Comparison of ENCODE assay signal across 12 mouse cellular contexts in genomic region chr10:81161602-81162317, GRCm38 (mm10). TPM values are rescaled to one million over a fixed set of nuclear protein-coding genes. Genes with fewer than 3 reads are reported as not detected.
DNase-seq lines count a peak whose midpoint lies in the region; ATAC-seq and TF ChIP-seq lines count a peak whose summit lies in the region.
"Had no signal": no experiment of that assay in that cellular context is flagged by ENCODE, and none has a peak within 500 bp of the region (broad histone marks: within the 10 kb centered on the region; RNA-seq: fewer than 3 reads in every experiment).

No protein-coding gene starts in this region.

- no peaks in the 10 kb centered on the region for H3K9me3 ChIP-seq in midbrain, embryonic 12.5 days
- H3K9me3 ChIP-seq in midbrain, embryonic 13.5 days, result no peaks in the 10 kb centered on the region
- H3K9me3 ChIP-seq: hindbrain, embryonic 15.5 days; limb, embryonic 13.5 days had no signal

- peaks cover 6% of the 10 kb centered on the region for H3K4me1 ChIP-seq in midbrain, embryonic 12.5 days
- H3K4me1 ChIP-seq in midbrain, embryonic 13.5 days (replicated peaks), result peaks cover 29% of the 10 kb centered on the region
- H3K4me1 ChIP-seq in kidney, adult 2 months (ENCODE audit: control insufficient read depth, insufficient read depth, low read length), result peaks cover 6% of the 10 kb centered on the region; the same call in 1 of the 2 replicates

- no peak for ATAC-seq in midbrain, embryonic 12.5 days (ENCODE audit: low FRiP score, low read depth)
- ATAC-seq in midbrain, embryonic 13.5 days, result no peak
- ATAC-seq in megakaryocyte progenitor cell, adult 5-6 weeks (replicated peaks; ENCODE audit: poor library complexity), result peak; percentile 35; the same call in 1 of the 2 replicates

- no peak for TF ChIP-seq CTCF in kidney, adult 2 months (conservative IDR thresholded peaks at IDR 0.05; ENCODE audit: insufficient read depth, insufficient read length, low read depth, low read length)

- DNase-seq in kidney, adult 2 months, result peak; percentile 80
- DNase-seq in urinary bladder, postnatal 10 days (ENCODE audit: low spot score), result no peak
- DNase-seq in frontal cortex, postnatal 25 days (ENCODE audit: low spot score in 2 of 2), result no peak
- DNase-seq in ovary, adult 18-20 months (ENCODE audit: low spot score), result no peak
- DNase-seq: cerebellum, postnatal 36 days; thymus, postnatal 25 days had no signal

- H3K36me3 ChIP-seq in midbrain, embryonic 12.5 days, result peaks cover 69% of the 10 kb centered on the region
- H3K36me3 ChIP-seq in midbrain, embryonic 13.5 days, result peaks cover 75% of the 10 kb centered on the region
- no peaks in the 10 kb centered on the region for H3K36me3 ChIP-seq in kidney, adult 2 months (ENCODE audit: control insufficient read depth, insufficient read depth, low read length)

- no peak overlapping the region for H3K4me3 ChIP-seq in midbrain, embryonic 12.5 days
- no peak overlapping the region for H3K4me3 ChIP-seq in midbrain, embryonic 13.5 days (replicated peaks)
- no peak overlapping the region for H3K4me3 ChIP-seq in kidney, adult 2 months (ENCODE audit: insufficient read depth, low read depth, low read length)
- H3K4me3 ChIP-seq: hindbrain, embryonic 15.5 days; limb, embryonic 13.5 days had no signal

- H3K4me2 ChIP-seq in midbrain, embryonic 12.5 days (replicated peaks), result no peak overlapping the region
- no peak overlapping the region for H3K4me2 ChIP-seq in midbrain, embryonic 13.5 days (replicated peaks)
- H3K4me2 ChIP-seq: hindbrain, embryonic 15.5 days; limb, embryonic 13.5 days had no signal

- 0 out of 2 replicates have a peak overlapping the region, but pooled peaks have one; percentile 4 for H3K27ac ChIP-seq in midbrain, embryonic 12.5 days (replicated peaks)
- H3K27ac ChIP-seq in midbrain, embryonic 13.5 days, result no peak overlapping the region
- H3K27ac ChIP-seq in kidney, adult 2 months (ENCODE audit: insufficient read depth, low read depth, low read length), result no peak overlapping the region
- H3K27ac ChIP-seq: hindbrain, embryonic 15.5 days; limb, embryonic 13.5 days had no signal

- no peaks in the 10 kb centered on the region for H3K27me3 ChIP-seq in midbrain, embryonic 12.5 days
- no peaks in the 10 kb centered on the region for H3K27me3 ChIP-seq in midbrain, embryonic 13.5 days
- no peaks in the 10 kb centered on the region for H3K27me3 ChIP-seq in kidney, adult 2 months (replicated peaks; ENCODE audit: control insufficient read depth, insufficient read depth, low read length)
- H3K27me3 ChIP-seq: hindbrain, embryonic 15.5 days; limb, embryonic 13.5 days had no signal

- H3K9ac ChIP-seq in midbrain, embryonic 12.5 days (replicated peaks), result no peak overlapping the region
- no peak overlapping the region for H3K9ac ChIP-seq in midbrain, embryonic 13.5 days (replicated peaks)
- H3K9ac ChIP-seq: hindbrain, embryonic 15.5 days had no signal

- WGBS in midbrain, embryonic 12.5 days, result 89% methylated on average over 8 of the region's 8 CpGs
- 94% methylated on average over 8 of the region's 8 CpGs for WGBS in midbrain, embryonic 13.5 days
- WGBS in kidney, adult 2 months, result 60% methylated on average over 8 of the region's 8 CpGs

- TF ChIP-seq POLR2A in kidney, adult 2 months (IDR thresholded peaks at IDR 0.05; ENCODE audit: low read depth, low read length), result no peak

RNA-seq across cellular contexts. Expression of gene Pias4, which starts 6.0 kb away (rescaled TPM):
- polyA plus RNA-seq in midbrain, embryonic 12.5 days (2016; fragmentation: Nextera tagmentation; extraction: Ambion mirVana), result 58.6 and 64.9 TPM in 2 replicates
- polyA plus RNA-seq in midbrain, embryonic 13.5 days (2015; fragmentation: Nextera tagmentation; extraction: Ambion mirVana), result 60.0 and 60.9 TPM in 2 replicates
- polyA plus RNA-seq in kidney, adult 2 months (2012; rRNA removed), result 34.6 and 36.8 TPM in 2 replicates
- 9.4 and 10.0 TPM in 2 replicates for total RNA-seq in megakaryocyte progenitor cell, adult 5-6 weeks (2015)
- total RNA-seq in megakaryocyte progenitor cell, adult 5-6 weeks (2017), result 9.4 and 9.8 TPM in 2 replicates

RNA-seq across cellular contexts. Expression of gene Eef2, which starts 14.7 kb away (rescaled TPM):
- 531 and 534 TPM in 2 replicates for polyA plus RNA-seq in midbrain, embryonic 12.5 days (2016; fragmentation: Nextera tagmentation; extraction: Ambion mirVana)
- 565 and 579 TPM in 2 replicates for polyA plus RNA-seq in midbrain, embryonic 13.5 days (2015; fragmentation: Nextera tagmentation; extraction: Ambion mirVana)
- 1,330 and 1,454 TPM in 2 replicates for polyA plus RNA-seq in kidney, adult 2 months (2012; rRNA removed)
- total RNA-seq in megakaryocyte progenitor cell, adult 5-6 weeks (2015), result 526 and 599 TPM in 2 replicates
- 1,508 and 1,553 TPM in 2 replicates for total RNA-seq in megakaryocyte progenitor cell, adult 5-6 weeks (2017)

RNA-seq across cellular contexts. Expression of gene Dapk3, which starts 21.0 kb away (rescaled TPM):
- 77.3 and 79.6 TPM in 2 replicates for polyA plus RNA-seq in midbrain, embryonic 12.5 days (2016; fragmentation: Nextera tagmentation; extraction: Ambion mirVana)
- 48.4 and 67.3 TPM in 2 replicates for polyA plus RNA-seq in midbrain, embryonic 13.5 days (2015; fragmentation: Nextera tagmentation; extraction: Ambion mirVana)
- 52.9 and 54.0 TPM in 2 replicates for polyA plus RNA-seq in kidney, adult 2 months (2012; rRNA removed)
- 15.5 and 17.2 TPM in 2 replicates for total RNA-seq in megakaryocyte progenitor cell, adult 5-6 weeks (2015)
- total RNA-seq in megakaryocyte progenitor cell, adult 5-6 weeks (2017), result 37.2 and 54.7 TPM in 2 replicates

RNA-seq across cellular contexts. Expression of gene 4930442H23Rik, which starts 21.9 kb away (rescaled TPM):
- polyA plus RNA-seq in midbrain, embryonic 12.5 days (2016; fragmentation: Nextera tagmentation; extraction: Ambion mirVana), result 0.18 TPM in 1 of 2 replicates, not detected in the other
- polyA plus RNA-seq in midbrain, embryonic 13.5 days (2015; fragmentation: Nextera tagmentation; extraction: Ambion mirVana), result 0.12 and 0.15 TPM in 2 replicates
- polyA plus RNA-seq in kidney, adult 2 months (2012; rRNA removed), result not detected in 2 replicates
- total RNA-seq in megakaryocyte progenitor cell, adult 5-6 weeks (2015), result not detected in 2 replicates
- total RNA-seq in megakaryocyte progenitor cell, adult 5-6 weeks (2017), result not detected in 2 replicates
- total RNA-seq: midbrain, postnatal 0 days had no signal
- polyA plus RNA-seq: limb, embryonic 13.5 days; midbrain, postnatal 0 days had no signal

RNA-seq across cellular contexts. Expression of gene Zbtb7a, which starts 26.7 kb away (rescaled TPM):
- 14.6 and 15.9 TPM in 2 replicates for polyA plus RNA-seq in midbrain, embryonic 12.5 days (2016; fragmentation: Nextera tagmentation; extraction: Ambion mirVana)
- 13.2 and 15.2 TPM in 2 replicates for polyA plus RNA-seq in midbrain, embryonic 13.5 days (2015; fragmentation: Nextera tagmentation; extraction: Ambion mirVana)
- 36.0 and 37.1 TPM in 2 replicates for polyA plus RNA-seq in kidney, adult 2 months (2012; rRNA removed)
- 17.4 and 18.9 TPM in 2 replicates for total RNA-seq in megakaryocyte progenitor cell, adult 5-6 weeks (2015)
- total RNA-seq in megakaryocyte progenitor cell, adult 5-6 weeks (2017), result 7.7 and 8.6 TPM in 2 replicates
